Mouse (Mus musculus) liver, embryonic 16.5 days (tissue): ENCODE results near the gene Stx5a. TPM values are rescaled to one million over a fixed set of nuclear protein-coding genes. Genes with fewer than 3 reads are reported as not detected.
A peak's percentile ranks its signal among the peaks of the same experiment; 100 is the strongest.

ENCODE experiments used
- ATAC-seq: fragments of 200-750 bp; cut with Nextera tagmentation; 2 replicates; pipeline ENCODE4 v1.8.0; 2017; ENCODE audit warnings: low read depth, mild to moderate bottlenecking, moderate number of reproducible peaks, moderate library complexity
- H3K27ac ChIP-seq: fragments of 300-500 bp; sonication (generic); 2 replicates; pipeline ENCODE4 v1.5.1; 2014; ENCODE audit warnings: mild to moderate bottlenecking, low read length
- H3K27me3 ChIP-seq: fragments of 300-500 bp; sonication (generic); 2 replicates; pipeline ENCODE4 v1.6.1; 2014; ENCODE audit warnings: low read depth, low read length, mixed read lengths; ENCODE audit not compliant: control insufficient read depth, insufficient read depth
- H3K36me3 ChIP-seq: fragments of 300-500 bp; sonication (generic); 2 replicates; pipeline ENCODE4 v1.6.1; 2014; ENCODE audit warnings: mild to moderate bottlenecking; ENCODE audit not compliant: control insufficient read depth, insufficient read depth
- H3K4me1 ChIP-seq: fragments of 300-500 bp; sonication (generic); 2 replicates; pipeline ENCODE4 v1.6.1; 2014; ENCODE audit warnings: low read depth, low read length, mixed read lengths; ENCODE audit not compliant: control insufficient read depth
- H3K4me2 ChIP-seq: fragments of 300-500 bp; sonication (generic); 2 replicates; pipeline ENCODE4 v1.6.1; 2014; ENCODE audit warnings: low read depth, low read length, mixed read lengths
- H3K4me3 ChIP-seq: fragments of 300-500 bp; sonication (generic); 2 replicates; pipeline ENCODE4 v1.5.1; 2014; ENCODE audit warnings: low read depth, mild to moderate bottlenecking, low read length
- H3K9ac ChIP-seq: fragments of 300-500 bp; sonication (generic); 2 replicates; pipeline ENCODE4 v1.6.1; 2014; ENCODE audit warnings: low read depth, low read length
- H3K9me3 ChIP-seq: fragments of 300-500 bp; sonication (generic); replicated peaks from 2 replicates; pipeline ENCODE4 v1.6.1; 2016; ENCODE audit warnings: low read length; ENCODE audit not compliant: control insufficient read depth
- WGBS: fragments of 180-500 bp; shearing (Covaris S2); extraction: QIAGEN DNeasy Blood & Tissue Kit; methylation state at CpG from one replicate; pipeline ENCODE4 v1.1.7; 2014; ENCODE audit not compliant: insufficient replicate concordance; 5-methylcytosine and 5-hydroxymethylcytosine counted together
- polyA plus RNA-seq: library from polyadenylated mRNA; unstranded; fragments of >200 nt; fragmentation: Nextera tagmentation; extraction: Ambion mirVana; gene quantifications from 2 replicates; pipeline ENCODE4 v1.2.1, GENCODE M21; 2015

The Stx5a gene
- polyA plus RNA-seq, 1 experiment from 2014 or later, result 59.8 TPM

- Histone ChIP-seq H3K4me2 (peak overlapping the region; percentile 80), H3K4me3 (peak overlapping the region; percentile 98), H3K9me3 (no peaks in the 10 kb centered on the region), H3K4me1 (peaks cover 25% of the 10 kb centered on the region), H3K27me3 (no peaks in the 10 kb centered on the region), H3K36me3 (peaks cover 39% of the 10 kb centered on the region), H3K27ac (peak overlapping the region; percentile 95; the same call in 1 of the 2 replicates), H3K9ac (peak overlapping the region; percentile 90)
- 30% methylated on average over 3 of the region's 3 CpGs for WGBS
- no peak for ATAC-seq
Observed at GRCm38 (mm10) chr19:8755652-8756051, 14.4 kb downstream of the Stx5a start.

DNA sequence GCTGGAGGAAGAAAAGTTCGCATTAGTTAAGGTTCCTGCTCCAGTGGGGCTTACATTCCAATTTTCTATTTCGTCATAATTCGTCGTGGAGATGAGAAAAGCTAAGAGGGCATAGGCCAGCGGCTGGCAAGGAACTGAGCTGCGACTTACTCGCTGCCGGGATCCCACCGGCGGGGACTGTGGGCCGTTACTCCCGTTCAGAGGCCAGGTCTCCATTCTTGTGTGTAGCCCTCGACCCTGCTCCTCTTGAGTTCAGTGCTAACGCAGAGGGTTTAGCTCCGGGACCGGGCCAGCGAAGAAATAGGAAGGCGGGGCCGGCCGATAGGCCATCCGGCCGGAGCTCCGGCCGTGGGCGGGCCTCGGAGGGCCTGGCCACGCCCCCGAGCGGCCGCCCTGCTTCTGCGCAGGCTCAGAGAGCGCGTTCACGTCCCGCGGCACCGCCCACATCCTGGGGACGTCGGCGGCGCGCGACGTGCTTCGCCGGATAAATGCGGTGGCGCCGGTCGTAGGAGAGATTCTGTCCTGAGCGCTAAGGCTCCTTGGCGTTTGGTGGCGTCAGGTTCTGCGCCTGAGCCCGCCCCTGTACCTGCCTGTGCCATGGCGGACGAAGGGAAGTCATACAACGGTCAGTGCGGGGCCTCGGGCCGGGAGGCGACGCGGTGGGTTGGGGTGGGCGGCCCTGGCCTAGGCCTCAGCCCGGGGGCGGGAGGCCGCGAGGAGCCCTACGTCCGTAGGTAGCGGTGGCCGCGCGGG lies 15.6 kb downstream of the Stx5a start, which contains the start of gene Nxf1:
Nxf1 (plus strand) TSS at position 439 of the 753 bp plus-strand sequence.
- Histone ChIP-seq H3K9ac (peak within 1 kb of the TSS; percentile 99), H3K36me3 (peaks cover 29% of the 10 kb centered on the region), H3K27me3 (no peaks in the 10 kb centered on the region), H3K27ac (peak within 1 kb of the TSS; percentile 95), H3K4me1 (peaks cover 25% of the 10 kb centered on the region), H3K4me2 (peak within 1 kb of the TSS; percentile 80), H3K4me3 (peak within 1 kb of the TSS; percentile 98), H3K9me3 (no peaks in the 10 kb centered on the region)
- under 1% methylated on average over 75 of the region's 75 CpGs for WGBS
- ATAC-seq, result peak; percentile 95

GRCm38 (mm10) chr19:8757471-8757998 lies 16.3 kb downstream of the Stx5a start:
- Histone ChIP-seq H3K27me3 (no peaks in the 10 kb centered on the region), H3K27ac (peak overlapping the region; percentile 95), H3K9me3 (no peaks in the 10 kb centered on the region), H3K4me3 (peak overlapping the region; percentile 98), H3K9ac (peak overlapping the region; percentile 99), H3K4me1 (peaks cover 25% of the 10 kb centered on the region), H3K4me2 (peak overlapping the region; percentile 71), H3K36me3 (peaks cover 28% of the 10 kb centered on the region)
- WGBS, result 3% methylated on average over 14 of the region's 14 CpGs
- ATAC-seq, result no peak

- peak overlapping the region; percentile 98 for H3K4me3 ChIP-seq
Observed at GRCm38 (mm10) chr19:8758899-8759298, 17.7 kb downstream of the Stx5a start.

GRCm38 (mm10) chr19:8760757-8761156 lies 19.5 kb downstream of the Stx5a start:
- H3K27me3 ChIP-seq, result no peaks in the 10 kb centered on the region
- H3K4me3 ChIP-seq, result no peak overlapping the region
- 0 out of 2 replicates have a peak, but pooled peaks cover 3% of the 10 kb centered on the region for H3K9me3 ChIP-seq
- H3K4me1 ChIP-seq, result peaks cover 18% of the 10 kb centered on the region
- ATAC-seq, result no peak
- H3K4me2 ChIP-seq, result no peak overlapping the region
- 73% methylated on average over 2 of the region's 2 CpGs for WGBS
- H3K9ac ChIP-seq, result no peak overlapping the region
- peaks cover 33% of the 10 kb centered on the region for H3K36me3 ChIP-seq
- no peak overlapping the region for H3K27ac ChIP-seq

More at GRCm38 (mm10) chr19:8758899-8759298, 17.7 kb downstream of the Stx5a start:
- 29% methylated on average over 2 of the region's 2 CpGs for WGBS
- Histone ChIP-seq H3K27ac (0 out of 2 replicates have a peak overlapping the region, but pooled peaks have one; percentile 7), H3K36me3 (peaks cover 27% of the 10 kb centered on the region), H3K9ac (peak overlapping the region; percentile 52), H3K4me2 (peak overlapping the region; percentile 71), H3K9me3 (no peaks in the 10 kb centered on the region), H3K4me1 (peaks cover 25% of the 10 kb centered on the region), H3K27me3 (no peaks in the 10 kb centered on the region)
- ATAC-seq, result no peak

GRCm38 (mm10) chr19:8763276-8763675 lies 22.1 kb downstream of the Stx5a start:
- Histone ChIP-seq H3K4me2 (no peak overlapping the region), H3K4me1 (peaks cover 8% of the 10 kb centered on the region), H3K27me3 (no peaks in the 10 kb centered on the region), H3K27ac (no peak overlapping the region), H3K9ac (no peak overlapping the region), H3K9me3 (0 out of 2 replicates have a peak, but pooled peaks cover 3% of the 10 kb centered on the region), H3K36me3 (peaks cover 56% of the 10 kb centered on the region), H3K4me3 (no peak overlapping the region)
- 82% methylated on average over 4 of the region's 4 CpGs for WGBS
- no peak for ATAC-seq

DNA sequence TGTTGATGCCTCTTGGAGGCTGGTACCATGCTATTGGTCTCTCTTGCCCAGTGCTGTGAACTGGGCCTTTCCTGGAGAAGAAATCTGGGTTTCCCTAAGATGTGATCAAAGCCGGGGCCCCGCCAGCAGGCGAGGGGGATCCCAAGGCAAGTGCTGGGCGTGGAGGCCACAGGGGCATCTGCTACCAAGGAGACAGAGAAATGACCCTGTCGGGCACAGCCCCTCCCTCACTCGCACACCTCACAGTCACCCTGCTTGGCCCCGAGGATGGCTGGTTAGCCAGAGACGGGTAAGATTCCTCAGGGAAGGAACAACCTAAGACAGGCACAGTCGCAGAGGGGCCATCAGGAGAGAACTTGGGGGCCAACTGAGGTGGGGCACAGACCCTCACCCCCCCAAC lies 24.3 kb downstream of the Stx5a start:
- Histone ChIP-seq H3K27ac (no peak overlapping the region), H3K9ac (no peak overlapping the region), H3K9me3 (0 out of 2 replicates have a peak, but pooled peaks cover 3% of the 10 kb centered on the region), H3K36me3 (peaks cover 74% of the 10 kb centered on the region), H3K4me3 (no peak overlapping the region), H3K4me2 (no peak overlapping the region), H3K27me3 (no peaks in the 10 kb centered on the region), H3K4me1 (peaks cover 4% of the 10 kb centered on the region)
- 88% methylated on average over 9 of the region's 9 CpGs for WGBS
- no peak for ATAC-seq

DNA sequence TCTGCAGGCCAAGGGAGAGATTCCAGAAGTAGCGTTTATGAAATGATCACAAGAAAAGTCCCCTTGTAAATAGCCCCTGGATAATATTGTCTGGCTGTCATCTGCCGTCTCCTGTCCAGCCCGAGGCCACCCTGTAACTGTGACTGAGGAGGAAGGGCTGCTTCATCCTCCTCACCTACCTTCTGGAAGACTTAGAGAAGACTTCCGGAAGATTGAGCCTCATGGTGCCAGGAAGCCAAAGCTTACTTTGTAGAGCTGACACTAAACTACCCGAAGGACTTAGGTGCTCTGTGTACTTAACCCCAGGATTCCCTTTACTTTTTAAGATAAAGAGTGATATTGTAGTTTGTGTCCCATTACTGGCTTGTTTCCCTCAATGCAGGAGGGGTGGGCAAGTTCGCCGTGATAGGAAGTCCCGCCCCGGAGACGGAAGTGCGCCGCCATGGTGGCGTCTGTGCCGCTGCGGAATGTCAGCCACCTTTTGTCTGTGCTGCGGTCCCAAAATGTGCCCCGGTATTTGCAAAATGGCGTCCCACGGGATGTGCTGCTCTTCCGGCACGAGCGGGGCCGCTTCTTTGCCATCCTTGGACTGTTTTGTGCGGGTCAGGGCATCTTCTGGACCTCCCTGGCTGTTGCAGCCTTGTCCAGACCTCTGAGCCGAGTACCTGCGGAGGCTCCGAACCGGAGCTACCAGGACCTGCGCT lies 29.5 kb downstream of the Stx5a start, which contains the start of gene Tmem223:
Tmem223 (plus strand) TSS at position 430 of the 704 bp plus-strand sequence.
- Histone ChIP-seq H3K27me3 (no peaks in the 10 kb centered on the region), H3K27ac (peak within 1 kb of the TSS; percentile 87), H3K9me3 (no peaks in the 10 kb centered on the region), H3K9ac (peak within 1 kb of the TSS; percentile 90), H3K4me3 (peak within 1 kb of the TSS; percentile 84), H3K36me3 (peaks cover 43% of the 10 kb centered on the region), H3K4me2 (peak within 1 kb of the TSS; percentile 76), H3K4me1 (peaks cover 32% of the 10 kb centered on the region)
- 14% methylated on average over 29 of the region's 29 CpGs for WGBS
- ATAC-seq, result no peak
